Mouse (Mus musculus): ENCODE measurements at regions not wholly inside any gene's neighbourhood (a gene's known extent, or its start where the extent isn't known, plus 50 kb on each side); places are given as distances from the start of the nearest gene placed in this dataset.

- TF ChIP-seq POLR2A (IDR thresholded peaks at IDR 0.05; ENCODE audit: control insufficient read depth, extremely low read depth, insufficient read depth, low read length, poor library complexity) (no peak), CTCF (IDR thresholded peaks at IDR 0.05; ENCODE audit: borderline replicate concordance, control insufficient read depth, extremely low read depth, insufficient read depth, low read length, poor library complexity) (no peak)
Measured at GRCm38 (mm10) chr16:21321188-21322070, 101.5 kb upstream of the Vps8 start.

Measured in thymus, adult 2 months (tissue).